16 mouse cellular contexts compared by ENCODE assay signal in genomic region chr14:48871313-48871712, GRCm38 (mm10).
"Had no signal": no experiment of that assay in that cellular context is flagged by ENCODE, and none has a peak within 500 bp of the region (broad histone marks: within the 10 kb centered on the region; RNA-seq: fewer than 3 reads in every experiment).

No protein-coding gene starts in this region.

- H3K4me1 ChIP-seq: neural tube, embryonic 13.5 days; neural tube, embryonic 15.5 days; stomach, embryonic 15.5 days had no signal

- DNase-seq: retina, postnatal 1 day; right cerebral cortex, adult 18-20 months; right cerebral cortex, postnatal 14 days; right cerebral cortex, postnatal 25 days; right cerebral cortex, postnatal 4 days; spleen, adult 18-20 months; thymus, adult 18-20 months; thymus, adult 2 months; thymus, postnatal 14 days; thymus, postnatal 25 days; thymus, postnatal 36 days; thymus, postnatal 4 days had no signal

- H3K4me2 ChIP-seq: neural tube, embryonic 13.5 days; neural tube, embryonic 15.5 days; stomach, embryonic 15.5 days had no signal

- H3K27me3 ChIP-seq: neural tube, embryonic 13.5 days; neural tube, embryonic 15.5 days; stomach, embryonic 15.5 days had no signal

- H3K4me3 ChIP-seq: neural tube, embryonic 13.5 days; neural tube, embryonic 15.5 days; stomach, embryonic 15.5 days had no signal

- H3K36me3 ChIP-seq: neural tube, embryonic 13.5 days; neural tube, embryonic 15.5 days; stomach, embryonic 15.5 days had no signal

- H3K9me3 ChIP-seq: neural tube, embryonic 13.5 days; neural tube, embryonic 15.5 days; stomach, embryonic 15.5 days had no signal

- H3K27ac ChIP-seq: neural tube, embryonic 13.5 days; neural tube, embryonic 15.5 days; stomach, embryonic 15.5 days; stomach, postnatal 0 days had no signal

- H3K9ac ChIP-seq: neural tube, embryonic 13.5 days; neural tube, embryonic 15.5 days; stomach, embryonic 15.5 days had no signal
